Mouse (Mus musculus): ENCODE results near the gene Fbxo3.

DNA sequence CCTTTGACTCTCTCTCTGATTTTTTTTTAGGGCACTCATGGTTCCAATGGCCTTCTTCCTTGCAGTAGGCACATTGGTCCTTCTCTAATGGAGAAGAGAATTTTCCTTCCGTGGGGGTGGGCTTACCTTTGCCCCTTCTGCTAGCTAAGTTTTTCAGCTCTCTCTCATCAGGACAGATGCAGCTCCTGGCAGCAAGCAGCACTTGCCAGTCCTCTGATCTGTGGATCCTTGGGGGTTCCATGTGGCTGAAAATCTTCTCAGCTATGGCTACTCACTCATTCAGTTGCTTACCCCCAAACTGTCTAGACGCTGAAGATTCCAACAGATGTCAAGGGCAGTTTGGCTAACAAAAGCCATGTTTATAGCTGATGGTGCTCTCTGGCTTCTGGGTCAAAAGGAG lies 65.8 kb downstream of the Fbxo3 start:
- TF ChIP-seq CTCF (IDR thresholded peaks at IDR 0.05; ENCODE audit: low read depth, low read length) = no peak
- TF ChIP-seq POLR2A (IDR thresholded peaks at IDR 0.05; ENCODE audit: insufficient read depth, low read length) = no peak

Measured in ES-Bruce4 (cell line).